Mouse (Mus musculus) lung, adult 2 months (tissue): ENCODE measurements around the gene Chic2.

Experiments used
- CTCF ChIP-seq: fragments of 200-500 bp; IDR thresholded peaks from 2 replicates; pipeline ENCODE4 v1.5.1; 2011; ENCODE audit warnings: mild to moderate bottlenecking, low read length, control low read depth; ENCODE audit not compliant: insufficient read depth
- POLR2A ChIP-seq: fragments of 200-500 bp; IDR thresholded peaks from 2 replicates; pipeline ENCODE4 v1.6.1; 2011; ENCODE audit warnings: low read depth, mild to moderate bottlenecking, control low read depth, low read length, borderline replicate concordance; ENCODE audit errors: extremely low read depth

DNA sequence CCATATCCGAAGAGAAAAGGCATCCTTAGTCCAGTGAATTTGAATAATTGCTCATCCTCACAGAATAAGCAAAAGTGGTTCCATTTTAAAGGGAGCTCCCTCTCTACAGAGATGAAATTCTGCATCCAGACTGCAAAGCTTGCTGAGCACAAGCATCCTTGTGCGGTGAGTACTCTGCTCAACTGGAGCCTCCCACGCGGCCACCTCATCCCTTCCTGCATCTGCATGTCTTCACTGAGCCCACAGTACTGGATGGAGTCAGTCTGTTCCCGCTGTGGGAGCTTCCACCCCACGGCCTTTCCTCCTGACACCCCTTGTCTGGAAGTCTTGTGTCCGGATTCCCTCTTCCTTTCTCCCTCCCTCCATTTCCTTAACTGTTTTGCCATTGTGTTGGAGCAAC is 95.3 kb downstream of the Chic2 start:
- TF ChIP-seq POLR2A (no peak), CTCF (no peak)
